Mouse (Mus musculus): Measurements from ENCODE around the gene Tmem266. TPM values are rescaled to one million over a fixed set of nuclear protein-coding genes. Genes with fewer than 3 reads are reported as not detected.

The Tmem266 gene
- total RNA-seq, 2 experiments from 2014 or later, result not detected

DNA sequence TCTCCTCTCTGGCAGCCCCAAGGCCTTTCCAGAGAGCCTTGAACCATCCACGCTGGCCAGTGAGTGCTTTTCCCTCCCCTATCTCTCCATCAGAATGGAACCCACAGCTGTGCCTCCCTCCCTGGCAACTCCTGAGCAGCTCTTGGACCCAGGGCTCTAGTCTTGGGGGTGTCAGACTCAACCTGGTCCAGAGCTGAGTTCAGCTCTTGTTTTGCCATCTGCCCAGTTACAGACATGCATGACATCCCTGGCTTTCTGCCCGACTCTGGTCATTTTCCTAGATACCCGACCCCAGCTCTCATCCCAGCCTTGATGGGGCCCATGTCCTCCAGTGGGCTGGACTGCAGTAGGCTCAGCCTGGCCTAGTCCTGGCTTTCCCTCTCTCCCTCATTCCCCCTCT, 111.7 kb downstream of the Tmem266 start:
- no peak for ATAC-seq (replicated peaks; ENCODE audit: low FRiP score, poor library complexity, severe bottlenecking)

DNA sequence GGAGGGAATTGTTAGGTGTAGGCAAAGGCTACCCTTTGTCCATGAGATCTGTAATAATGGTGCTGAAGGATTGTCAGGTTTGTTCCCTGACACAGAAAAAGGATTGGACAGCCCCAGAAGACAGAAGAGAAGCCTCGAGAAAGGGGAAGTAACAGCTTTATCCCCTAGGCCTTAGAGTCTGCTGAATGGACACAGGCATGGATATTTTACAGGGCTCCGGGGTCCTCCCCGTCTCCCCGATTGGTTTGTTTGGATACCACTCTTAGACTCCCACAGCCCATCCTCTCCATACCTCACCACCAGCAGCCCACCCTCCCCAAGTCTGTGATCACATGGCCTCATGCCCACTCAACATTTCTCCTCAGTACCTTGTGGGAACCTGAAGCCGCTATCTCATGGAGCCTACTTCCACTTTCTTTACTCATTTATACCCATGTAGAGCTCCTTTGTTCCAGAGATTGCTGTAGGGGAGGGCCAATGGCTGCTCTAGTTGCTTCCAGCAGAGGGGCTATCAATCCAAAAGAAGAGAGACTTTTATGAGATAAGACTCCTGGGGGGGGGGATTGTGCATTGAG, 112.6 kb downstream of the Tmem266 start:
- no peak for ATAC-seq (replicated peaks; ENCODE audit: low FRiP score, poor library complexity, severe bottlenecking)

GRCm38 (mm10) chr9:55447509-55447908, 120.8 kb downstream of the Tmem266 start:
- 0 out of 2 replicates have a peak, but pooled peaks have one; percentile 28 for ATAC-seq (replicated peaks; ENCODE audit: low FRiP score, poor library complexity, severe bottlenecking)

GRCm38 (mm10) chr9:55449108-55449507, 122.4 kb downstream of the Tmem266 start:
- no peak for ATAC-seq (replicated peaks; ENCODE audit: low FRiP score, poor library complexity, severe bottlenecking)

- no peak for ATAC-seq (replicated peaks; ENCODE audit: low FRiP score, poor library complexity, severe bottlenecking)
Observed at GRCm38 (mm10) chr9:55450035-55450434, 123.3 kb downstream of the Tmem266 start.

DNA sequence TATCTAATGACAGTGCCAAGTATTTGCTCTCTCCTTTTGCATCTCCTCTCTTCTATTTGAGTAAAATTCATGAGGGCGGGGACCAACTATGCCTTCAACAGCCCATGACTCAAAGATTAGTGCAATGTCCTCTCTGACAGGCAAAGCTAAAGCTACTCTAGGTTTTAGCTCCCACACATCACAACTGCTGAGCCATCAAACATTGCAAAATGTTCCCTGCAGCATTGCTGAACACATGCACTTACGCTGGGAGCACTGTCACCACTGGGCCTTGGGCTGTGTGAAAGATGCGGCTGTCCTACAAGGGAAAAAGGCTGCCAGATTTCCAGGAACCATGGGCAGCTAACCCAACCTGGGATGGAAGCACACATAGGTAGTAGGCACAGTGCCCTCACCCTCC, 124.7 kb downstream of the Tmem266 start:
- no peak for ATAC-seq (replicated peaks; ENCODE audit: low FRiP score, poor library complexity, severe bottlenecking)

GRCm38 (mm10) chr9:55452906-55453305, 126.2 kb downstream of the Tmem266 start:
- no peak for ATAC-seq (replicated peaks; ENCODE audit: low FRiP score, poor library complexity, severe bottlenecking)

- ATAC-seq (replicated peaks; ENCODE audit: low FRiP score, poor library complexity, severe bottlenecking), result no peak
Observed at GRCm38 (mm10) chr9:55453366-55453765, 126.7 kb downstream of the Tmem266 start.

GRCm38 (mm10) chr9:55468397-55468796, 141.7 kb downstream of the Tmem266 start:
- ATAC-seq (replicated peaks; ENCODE audit: low FRiP score, poor library complexity, severe bottlenecking), result no peak

- ATAC-seq (replicated peaks; ENCODE audit: low FRiP score, poor library complexity, severe bottlenecking), result no peak
Observed at GRCm38 (mm10) chr9:55476084-55476483, 149.4 kb downstream of the Tmem266 start.

DNA sequence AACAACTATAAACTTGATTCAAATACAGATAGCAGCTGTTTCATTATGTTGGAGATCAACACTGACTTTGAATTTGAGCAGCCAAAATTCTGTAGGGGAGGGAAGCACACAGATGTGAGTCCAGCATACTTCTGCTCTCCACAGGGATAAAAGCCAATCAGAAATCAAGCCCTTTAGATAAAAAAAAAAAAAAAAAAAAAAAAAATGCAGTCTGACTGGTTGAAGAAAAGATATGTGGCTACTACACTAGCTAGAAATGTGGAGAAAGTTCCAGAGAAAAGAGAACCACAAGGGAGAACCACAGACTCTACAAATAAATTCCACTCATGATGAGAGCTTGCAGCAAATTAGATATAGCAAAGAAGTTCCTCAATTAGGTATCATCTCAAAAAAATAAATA, 152.0 kb downstream of the Tmem266 start:
- ATAC-seq (replicated peaks; ENCODE audit: low FRiP score, poor library complexity, severe bottlenecking), result no peak

- ATAC-seq (replicated peaks; ENCODE audit: low FRiP score, poor library complexity, severe bottlenecking), result no peak
Observed at GRCm38 (mm10) chr9:55482116-55482515, 155.4 kb downstream of the Tmem266 start.

Other genes starting within 250 kb of the Tmem266 start
- 10.5 and 12.6 TPM in 2 replicates for gene Ube2q2, start 178.1 kb upstream of the Tmem266 start, total RNA-seq (2015; ENCODE audit: low replicate concordance)
- 5.6 and 13.5 TPM in 2 replicates for gene Ube2q2, start 178.1 kb upstream of the Tmem266 start, total RNA-seq (2017; ENCODE audit: low replicate concordance)
- 18.0 and 22.3 TPM in 2 replicates for gene Fbxo22, start 118.0 kb upstream of the Tmem266 start, total RNA-seq (2015; ENCODE audit: low replicate concordance)
- 8.2 and 12.2 TPM in 2 replicates for gene Fbxo22, start 118.0 kb upstream of the Tmem266 start, total RNA-seq (2017; ENCODE audit: low replicate concordance)
- gene Nrg4, start 69 bp upstream of the Tmem266 start, total RNA-seq (2015; ENCODE audit: low replicate concordance), result 1.7 and 3.6 TPM in 2 replicates
- gene Nrg4, start 69 bp upstream of the Tmem266 start, total RNA-seq (2017; ENCODE audit: low replicate concordance), result 2.3 and 2.7 TPM in 2 replicates
- 54.1 and 61.6 TPM in 2 replicates for gene Etfa, start 185.3 kb downstream of the Tmem266 start, total RNA-seq (2015; ENCODE audit: low replicate concordance)
- 40.6 and 62.4 TPM in 2 replicates for gene Etfa, start 185.3 kb downstream of the Tmem266 start, total RNA-seq (2017; ENCODE audit: low replicate concordance)
- gene Isl2, start 211.8 kb downstream of the Tmem266 start, total RNA-seq (2015; ENCODE audit: low replicate concordance), result not detected in 2 replicates
- not detected in 2 replicates for gene Isl2, start 211.8 kb downstream of the Tmem266 start, total RNA-seq (2017; ENCODE audit: low replicate concordance)